22 mouse cellular contexts compared by ENCODE assay signal in genomic region chr19:56930029-56930428, GRCm38 (mm10). TPM values are rescaled to one million over a fixed set of nuclear protein-coding genes. Genes with fewer than 3 reads are reported as not detected.
DNase-seq lines count a peak whose midpoint lies in the region; ATAC-seq and TF ChIP-seq lines count a peak whose summit lies in the region.
"Had no signal": no experiment of that assay in that cellular context is flagged by ENCODE, and none has a peak within 500 bp of the region (broad histone marks: within the 10 kb centered on the region; RNA-seq: fewer than 3 reads in every experiment).

No protein-coding gene starts in this region.

- H3K9me3 ChIP-seq in kidney, embryonic 15.5 days (replicated peaks) = no peaks in the 10 kb centered on the region
- no peaks in the 10 kb centered on the region for H3K9me3 ChIP-seq in lung, embryonic 15.5 days
- H3K9me3 ChIP-seq: embryonic facial prominence, embryonic 15.5 days; forebrain, embryonic 10.5 days; liver, embryonic 15.5 days had no signal

- H3K4me3 ChIP-seq in cerebellum, adult 2 months (replicated peaks; ENCODE audit: insufficient read depth, low read depth, low read length) = no peak overlapping the region
- no peak overlapping the region for H3K4me3 ChIP-seq in kidney, adult 2 months (ENCODE audit: insufficient read depth, low read depth, low read length)
- H3K4me3 ChIP-seq in kidney, embryonic 15.5 days (replicated peaks) = no peak overlapping the region
- no peak overlapping the region for H3K4me3 ChIP-seq in lung, embryonic 15.5 days
- H3K4me3 ChIP-seq: embryonic facial prominence, embryonic 15.5 days; forebrain, embryonic 10.5 days; liver, embryonic 15.5 days had no signal

- H3K36me3 ChIP-seq in kidney, adult 2 months (ENCODE audit: control insufficient read depth, insufficient read depth, low read length) = no peaks in the 10 kb centered on the region
- H3K36me3 ChIP-seq in kidney, embryonic 15.5 days = no peaks in the 10 kb centered on the region
- H3K36me3 ChIP-seq in lung, embryonic 15.5 days = no peaks in the 10 kb centered on the region
- H3K36me3 ChIP-seq: embryonic facial prominence, embryonic 15.5 days; forebrain, embryonic 10.5 days; liver, embryonic 15.5 days had no signal

- no peak overlapping the region for H3K4me2 ChIP-seq in kidney, embryonic 15.5 days
- H3K4me2 ChIP-seq in lung, embryonic 15.5 days = no peak overlapping the region
- H3K4me2 ChIP-seq: embryonic facial prominence, embryonic 15.5 days; liver, embryonic 15.5 days had no signal

- no peak for ATAC-seq in kidney, embryonic 15.5 days (replicated peaks; ENCODE audit: low FRiP score)
- peak; percentile 25; the same call in 1 of the 2 replicates for ATAC-seq in lung, embryonic 15.5 days (ENCODE audit: borderline replicate concordance, extremely low read depth, low FRiP score, low TSS enrichment)
- ATAC-seq: hindbrain, embryonic 16.5 days; midbrain, embryonic 16.5 days had no signal

- TF ChIP-seq POLR2A in cerebellum, adult 2 months (IDR thresholded peaks at IDR 0.05; ENCODE audit: borderline replicate concordance, insufficient read depth, low read length) = no peak
- no peak for TF ChIP-seq POLR2A in kidney, adult 2 months (IDR thresholded peaks at IDR 0.05; ENCODE audit: low read depth, low read length)
- no peak for TF ChIP-seq POLR2A in brain, embryonic 14.5 days (IDR thresholded peaks at IDR 0.05; ENCODE audit: borderline replicate concordance, extremely low read depth, insufficient read depth, insufficient read length, poor library complexity, severe bottlenecking)

- TF ChIP-seq CTCF in cerebellum, adult 2 months (IDR thresholded peaks at IDR 0.05; ENCODE audit: borderline replicate concordance, insufficient read depth, low read depth, low read length) = peak; percentile 32; the same call in 1 of the 2 replicates
- TF ChIP-seq CTCF in kidney, adult 2 months (conservative IDR thresholded peaks at IDR 0.05; ENCODE audit: insufficient read depth, insufficient read length, low read depth, low read length) = peak; percentile 31; the same call in 1 of the 2 replicates
- TF ChIP-seq CTCF in brain, embryonic 14.5 days (IDR thresholded peaks at IDR 0.05; ENCODE audit: borderline replicate concordance, extremely low read depth, insufficient read depth, insufficient read length) = 0 out of 2 replicates have a peak, but pooled peaks have one; percentile 7

- 61% methylated on average over 9 of the region's 9 CpGs for WGBS in cerebellum, adult 2 months
- 86% methylated on average over 9 of the region's 9 CpGs for WGBS in kidney, adult 2 months
- 81% methylated on average over 9 of the region's 9 CpGs for WGBS in kidney, embryonic 15.5 days
- WGBS in lung, embryonic 15.5 days = 75% methylated on average over 9 of the region's 9 CpGs

- H3K27ac ChIP-seq in cerebellum, adult 2 months (ENCODE audit: insufficient read depth, low read length) = no peak overlapping the region
- no peak overlapping the region for H3K27ac ChIP-seq in kidney, adult 2 months (ENCODE audit: insufficient read depth, low read depth, low read length)
- no peak overlapping the region for H3K27ac ChIP-seq in kidney, embryonic 15.5 days
- no peak overlapping the region for H3K27ac ChIP-seq in lung, embryonic 15.5 days
- H3K27ac ChIP-seq: embryonic facial prominence, embryonic 15.5 days; forebrain, embryonic 10.5 days; liver, embryonic 15.5 days had no signal

- no peak overlapping the region for H3K9ac ChIP-seq in kidney, embryonic 15.5 days
- no peak overlapping the region for H3K9ac ChIP-seq in lung, embryonic 15.5 days
- H3K9ac ChIP-seq: embryonic facial prominence, embryonic 15.5 days; liver, embryonic 15.5 days had no signal

- H3K27me3 ChIP-seq in cerebellum, adult 2 months (ENCODE audit: control insufficient read depth, insufficient read depth, low read length) = no peaks in the 10 kb centered on the region
- no peaks in the 10 kb centered on the region for H3K27me3 ChIP-seq in kidney, adult 2 months (replicated peaks; ENCODE audit: control insufficient read depth, insufficient read depth, low read length)
- no peaks in the 10 kb centered on the region for H3K27me3 ChIP-seq in kidney, embryonic 15.5 days
- H3K27me3 ChIP-seq in lung, embryonic 15.5 days = no peaks in the 10 kb centered on the region
- H3K27me3 ChIP-seq: embryonic facial prominence, embryonic 15.5 days; liver, embryonic 15.5 days had no signal

- H3K4me1 ChIP-seq in cerebellum, adult 2 months (ENCODE audit: control insufficient read depth, insufficient read depth, low read length) = peaks cover 21% of the 10 kb centered on the region
- H3K4me1 ChIP-seq in kidney, adult 2 months (ENCODE audit: control insufficient read depth, insufficient read depth, low read length) = no peaks in the 10 kb centered on the region
- peaks cover 13% of the 10 kb centered on the region for H3K4me1 ChIP-seq in kidney, embryonic 15.5 days
- H3K4me1 ChIP-seq in lung, embryonic 15.5 days = peaks cover 4% of the 10 kb centered on the region; the same call in 1 of the 2 replicates
- H3K4me1 ChIP-seq: forebrain, embryonic 10.5 days; liver, embryonic 15.5 days had no signal

- DNase-seq in cerebellum, adult 2 months = no peak
- no peak for DNase-seq in cerebellum, adult 11-12 months
- no peak for DNase-seq in kidney, adult 2 months
- DNase-seq in lung, postnatal 25 days (ENCODE audit: low spot score) = no peak
- DNase-seq in brain, embryonic 14.5 days (ENCODE audit: low read depth) = no peak
- no peak for DNase-seq in adrenal gland, adult 18-20 months (ENCODE audit: low spot score in 2 of 2)
- DNase-seq: cerebellum, adult 8-10 months; embryo, embryonic 11 days; kidney, adult 9 months; thymus, postnatal 25 days had no signal

RNA-seq across cellular contexts. Expression of gene Vwa2, which starts 56.0 kb away (rescaled TPM):
- 0.05 TPM in 1 of 2 replicates, not detected in the other for polyA plus RNA-seq in cerebellum, adult 2 months (2012; rRNA removed)
- 11.2 and 16.1 TPM in 2 replicates for polyA plus RNA-seq in kidney, adult 2 months (2012; rRNA removed)
- polyA plus RNA-seq in kidney, embryonic 15.5 days (2015; fragmentation: Nextera tagmentation; extraction: Ambion mirVana) = 18.1 and 18.8 TPM in 2 replicates
- polyA plus RNA-seq in lung, embryonic 15.5 days (2015; fragmentation: Nextera tagmentation; extraction: Ambion mirVana) = 10.8 and 11.0 TPM in 2 replicates
- polyA plus RNA-seq in brain, embryonic 14.5 days (2012; rRNA removed) = 1.1 and 1.5 TPM in 2 replicates
- not detected for total RNA-seq in adrenal gland, adult 18-20 months (2021)
- total RNA-seq: adrenal gland, postnatal 10 days; gastrocnemius, adult 8-10 months; heart, postnatal 14 days; left cerebral cortex, adult 18-20 months; megakaryocyte, adult 5-6 weeks had no signal
- polyA plus RNA-seq: liver, embryonic 15.5 days had no signal
